In the genomic region with DNA sequence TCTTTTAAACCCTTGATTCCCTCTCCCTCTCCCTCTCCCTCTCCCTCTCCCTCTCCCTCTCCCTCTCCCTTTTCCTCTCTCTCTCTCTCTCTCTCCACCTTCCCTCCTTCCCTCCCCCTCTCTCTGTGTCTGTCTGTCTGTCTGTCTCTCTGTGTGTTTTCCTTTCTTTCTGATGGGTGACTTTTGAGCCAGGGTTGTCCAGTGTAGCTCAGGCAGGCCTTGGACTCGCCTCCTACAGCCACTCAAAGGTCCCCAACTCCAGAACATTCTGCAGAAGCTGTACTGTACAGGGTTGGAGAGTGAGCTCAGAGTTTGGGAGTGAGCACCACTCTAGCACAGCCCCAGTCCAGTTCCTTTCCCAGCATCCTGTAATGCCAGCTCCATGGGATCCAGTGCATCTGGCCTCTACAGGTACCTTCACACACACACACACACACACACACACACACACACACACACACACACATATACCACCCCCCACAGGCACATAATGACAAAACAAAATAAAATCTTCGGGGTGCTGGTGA, we compare ENCODE assay signal across 25 mouse cellular contexts. TPM values are rescaled to one million over a fixed set of nuclear protein-coding genes. Genes with fewer than 3 reads are reported as not detected.
DNase-seq lines count a peak whose midpoint lies in the region; ATAC-seq lines count a peak whose summit lies in the region.
"Had no signal": no experiment of that assay in that cellular context is flagged by ENCODE, and none has a peak within 500 bp of the region (broad histone marks: within the 10 kb centered on the region; RNA-seq: fewer than 3 reads in every experiment).

No protein-coding gene starts in this region.

- ATAC-seq in hindbrain, embryonic 13.5 days (ENCODE audit: low FRiP score) = 0 out of 2 replicates have a peak, but pooled peaks have one; percentile 39
- ATAC-seq in hindbrain, embryonic 12.5 days (ENCODE audit: low FRiP score) = no peak
- ATAC-seq in kidney, embryonic 16.5 days (ENCODE audit: low FRiP score, low TSS enrichment) = peak; percentile 39; the same call in 1 of the 2 replicates
- ATAC-seq in neural tube, embryonic 13.5 days (ENCODE audit: low read depth) = 0 out of 2 replicates have a peak, but pooled peaks have one; percentile 8
- no peak for ATAC-seq in neural tube, embryonic 15.5 days (ENCODE audit: low FRiP score)
- ATAC-seq in liver, embryonic 11.5 days (replicated peaks; ENCODE audit: low FRiP score) = no peak
- ATAC-seq: CD4-positive, CD25-positive, alpha-beta regulatory T cell, adult 4 months; forebrain, embryonic 14.5 days; forebrain, postnatal 0 days; hindbrain, postnatal 0 days; inflammation-experienced regulatory T-cells, adult 6 months had no signal

- H3K9ac ChIP-seq in hindbrain, embryonic 13.5 days = no peak overlapping the region
- no peak overlapping the region for H3K9ac ChIP-seq in hindbrain, embryonic 12.5 days
- no peak overlapping the region for H3K9ac ChIP-seq in kidney, embryonic 16.5 days (replicated peaks; ENCODE audit: low read length)
- no peak overlapping the region for H3K9ac ChIP-seq in neural tube, embryonic 13.5 days
- H3K9ac ChIP-seq in neural tube, embryonic 15.5 days (replicated peaks) = no peak overlapping the region
- H3K9ac ChIP-seq in liver, embryonic 11.5 days (ENCODE audit: low read depth, low read length) = no peak overlapping the region
- H3K9ac ChIP-seq: embryonic facial prominence, embryonic 15.5 days; forebrain, postnatal 0 days; heart, embryonic 13.5 days; hindbrain, embryonic 14.5 days had no signal

- no peak for DNase-seq in kidney, postnatal 36 days
- no peak for DNase-seq in liver, embryonic 11.5 days (ENCODE audit: low spot score)
- DNase-seq: adrenal gland, adult 2 months; adrenal gland, postnatal 14 days; cerebellum, adult 11 months; cerebellum, adult 2 months; cerebellum, adult 9-11 months; cerebellum, postnatal 25 days; forebrain, postnatal 0 days; gastrocnemius, postnatal 25 days; heart, adult 2 months; heart, postnatal 14 days had no signal

- H3K27me3 ChIP-seq in hindbrain, embryonic 13.5 days = peaks cover 12% of the 10 kb centered on the region
- H3K27me3 ChIP-seq in hindbrain, embryonic 12.5 days = peaks cover 17% of the 10 kb centered on the region
- H3K27me3 ChIP-seq in kidney, embryonic 16.5 days (ENCODE audit: insufficient read depth, low read length) = no peaks in the 10 kb centered on the region; the same call in 1 of the 2 replicates
- H3K27me3 ChIP-seq in neural tube, embryonic 13.5 days = peaks cover 22% of the 10 kb centered on the region
- peaks cover 9% of the 10 kb centered on the region for H3K27me3 ChIP-seq in neural tube, embryonic 15.5 days (replicated peaks)
- no peaks in the 10 kb centered on the region for H3K27me3 ChIP-seq in liver, embryonic 11.5 days (replicated peaks; ENCODE audit: control insufficient read depth, insufficient read depth, low read length)
- H3K27me3 ChIP-seq: embryonic facial prominence, embryonic 15.5 days; heart, embryonic 13.5 days had no signal

- H3K36me3 ChIP-seq in hindbrain, embryonic 13.5 days = no peaks in the 10 kb centered on the region
- no peaks in the 10 kb centered on the region for H3K36me3 ChIP-seq in hindbrain, embryonic 12.5 days
- H3K36me3 ChIP-seq in kidney, embryonic 16.5 days (ENCODE audit: insufficient read depth, low read length) = no peaks in the 10 kb centered on the region
- H3K36me3 ChIP-seq in neural tube, embryonic 13.5 days = no peaks in the 10 kb centered on the region
- H3K36me3 ChIP-seq in neural tube, embryonic 15.5 days = no peaks in the 10 kb centered on the region
- H3K36me3 ChIP-seq in liver, embryonic 11.5 days (ENCODE audit: control insufficient read depth, insufficient read depth, low read length) = no peaks in the 10 kb centered on the region
- H3K36me3 ChIP-seq: embryonic facial prominence, embryonic 15.5 days; heart, embryonic 10.5 days; heart, embryonic 13.5 days had no signal

- whole genome bisulfite sequencing in hindbrain, embryonic 13.5 days = 65% methylated on average over 2 of the region's 2 CpGs
- 68% methylated on average over 2 of the region's 2 CpGs for WGBS in hindbrain, embryonic 12.5 days
- WGBS in kidney, embryonic 16.5 days = 66% methylated on average over 2 of the region's 2 CpGs
- 79% methylated on average over 2 of the region's 2 CpGs for WGBS in neural tube, embryonic 13.5 days
- WGBS in neural tube, embryonic 15.5 days = 70% methylated on average over 2 of the region's 2 CpGs
- WGBS in liver, embryonic 11.5 days = 71% methylated on average over 2 of the region's 2 CpGs

- H3K4me1 ChIP-seq in hindbrain, embryonic 13.5 days (replicated peaks) = no peaks in the 10 kb centered on the region
- peaks cover 4% of the 10 kb centered on the region; the same call in 1 of the 2 replicates for H3K4me1 ChIP-seq in hindbrain, embryonic 12.5 days
- 0 out of 2 replicates have a peak, but pooled peaks cover 6% of the 10 kb centered on the region for H3K4me1 ChIP-seq in kidney, embryonic 16.5 days (ENCODE audit: insufficient read depth, low read length)
- H3K4me1 ChIP-seq in neural tube, embryonic 13.5 days (replicated peaks) = no peaks in the 10 kb centered on the region
- H3K4me1 ChIP-seq in neural tube, embryonic 15.5 days = no peaks in the 10 kb centered on the region
- no peaks in the 10 kb centered on the region for H3K4me1 ChIP-seq in liver, embryonic 11.5 days (replicated peaks; ENCODE audit: control insufficient read depth, insufficient read depth, low read length)
- H3K4me1 ChIP-seq: embryonic facial prominence, embryonic 15.5 days had no signal

- H3K4me3 ChIP-seq in hindbrain, embryonic 13.5 days = no peak overlapping the region
- no peak overlapping the region for H3K4me3 ChIP-seq in hindbrain, embryonic 12.5 days
- H3K4me3 ChIP-seq in kidney, embryonic 16.5 days (ENCODE audit: low read length) = no peak overlapping the region
- no peak overlapping the region for H3K4me3 ChIP-seq in neural tube, embryonic 13.5 days
- H3K4me3 ChIP-seq in neural tube, embryonic 15.5 days (replicated peaks) = no peak overlapping the region
- H3K4me3 ChIP-seq in liver, embryonic 11.5 days (ENCODE audit: low read depth, low read length) = no peak overlapping the region
- H3K4me3 ChIP-seq: embryonic facial prominence, embryonic 15.5 days; heart, adult 2 months; heart, embryonic 10.5 days; heart, embryonic 13.5 days had no signal

- H3K27ac ChIP-seq in hindbrain, embryonic 13.5 days = no peak overlapping the region
- no peak overlapping the region for H3K27ac ChIP-seq in hindbrain, embryonic 12.5 days
- H3K27ac ChIP-seq in kidney, embryonic 16.5 days (ENCODE audit: low read length) = no peak overlapping the region
- no peak overlapping the region for H3K27ac ChIP-seq in neural tube, embryonic 13.5 days (replicated peaks)
- H3K27ac ChIP-seq in neural tube, embryonic 15.5 days (replicated peaks) = no peak overlapping the region
- H3K27ac ChIP-seq in liver, embryonic 11.5 days (ENCODE audit: low read depth, low read length) = no peak overlapping the region
- H3K27ac ChIP-seq: embryonic facial prominence, embryonic 15.5 days; heart, adult 2 months; heart, embryonic 10.5 days; heart, embryonic 13.5 days; hindbrain, embryonic 14.5 days; hindbrain, postnatal 0 days had no signal

- H3K4me2 ChIP-seq in hindbrain, embryonic 13.5 days = no peak overlapping the region
- H3K4me2 ChIP-seq in hindbrain, embryonic 12.5 days (replicated peaks) = no peak overlapping the region
- no peak overlapping the region for H3K4me2 ChIP-seq in kidney, embryonic 16.5 days (replicated peaks; ENCODE audit: low read depth, low read length)
- no peak overlapping the region for H3K4me2 ChIP-seq in neural tube, embryonic 13.5 days
- H3K4me2 ChIP-seq in neural tube, embryonic 15.5 days = no peak overlapping the region
- no peak overlapping the region for H3K4me2 ChIP-seq in liver, embryonic 11.5 days
- H3K4me2 ChIP-seq: embryonic facial prominence, embryonic 15.5 days; heart, embryonic 13.5 days; hindbrain, embryonic 14.5 days had no signal

- no peaks in the 10 kb centered on the region for H3K9me3 ChIP-seq in hindbrain, embryonic 13.5 days
- no peaks in the 10 kb centered on the region for H3K9me3 ChIP-seq in hindbrain, embryonic 12.5 days (replicated peaks)
- no peaks in the 10 kb centered on the region for H3K9me3 ChIP-seq in kidney, embryonic 16.5 days (ENCODE audit: low read length)
- H3K9me3 ChIP-seq in neural tube, embryonic 13.5 days = no peaks in the 10 kb centered on the region
- no peaks in the 10 kb centered on the region for H3K9me3 ChIP-seq in neural tube, embryonic 15.5 days (replicated peaks)
- H3K9me3 ChIP-seq in liver, embryonic 11.5 days (ENCODE audit: control insufficient read depth, low read length) = no peaks in the 10 kb centered on the region
- H3K9me3 ChIP-seq: embryonic facial prominence, embryonic 15.5 days; heart, embryonic 10.5 days; heart, embryonic 13.5 days had no signal

RNA-seq across cellular contexts. Expression of a gene that starts 20.9 kb away (rescaled TPM):
- 63.4 and 66.3 TPM in 2 replicates for polyA plus RNA-seq in hindbrain, embryonic 13.5 days (2015; fragmentation: Nextera tagmentation; extraction: Ambion mirVana)
- 61.7 and 66.1 TPM in 2 replicates for polyA plus RNA-seq in hindbrain, embryonic 12.5 days (2016; fragmentation: Nextera tagmentation; extraction: Ambion mirVana)
- 104 TPM in 2 replicates for polyA plus RNA-seq in kidney, embryonic 16.5 days (2015; fragmentation: Nextera tagmentation; extraction: Ambion mirVana)
- polyA plus RNA-seq in neural tube, embryonic 13.5 days (2015; fragmentation: Nextera tagmentation; extraction: Ambion mirVana) = 68.7 and 74.6 TPM in 2 replicates
- 85.2 and 95.6 TPM in 2 replicates for polyA plus RNA-seq in neural tube, embryonic 15.5 days (2015; fragmentation: Nextera tagmentation; extraction: Ambion mirVana)
- polyA plus RNA-seq in liver, embryonic 11.5 days (2014; fragmentation: Nextera tagmentation; extraction: Ambion mirVana) = 80.0 and 83.0 TPM in 2 replicates

Comparison
In these comparisons a context has a peak if more than half of its experiments do, and no peak if none do; other contexts are left out.
1. ATAC-seq: peak in hindbrain, embryonic 13.5 days (single experiment), kidney, embryonic 16.5 days (single experiment) and neural tube, embryonic 13.5 days (single experiment); none in hindbrain, embryonic 12.5 days (single experiment), neural tube, embryonic 15.5 days (single experiment) and liver, embryonic 11.5 days (single experiment).